15 mouse cellular contexts compared by ENCODE assay signal in genomic region chr6:65585333-65586053, GRCm38 (mm10).
DNase-seq lines count a peak whose midpoint lies in the region; ATAC-seq and TF ChIP-seq lines count a peak whose summit lies in the region.
"Had no signal": no experiment of that assay in that cellular context is flagged by ENCODE, and none has a peak within 500 bp of the region (broad histone marks: within the 10 kb centered on the region; RNA-seq: fewer than 3 reads in every experiment).

No protein-coding gene starts in this region.

- peak; percentile 16 for DNase-seq in heart, adult 8-10 months (ENCODE audit: low spot score)
- no peak for DNase-seq in heart, adult 11 months
- no peak for DNase-seq in lung, embryonic 14.5 days
- no peak for DNase-seq in lung, postnatal 14 days
- DNase-seq in heart, postnatal 0 days (ENCODE audit: low spot score): no peak
- no peak for DNase-seq in stomach, postnatal 0 days (ENCODE audit: low spot score)
- DNase-seq in hindbrain, postnatal 0 days (ENCODE audit: low spot score): no peak
- DNase-seq: cerebellum, adult 18-20 months; kidney, adult 18-20 months; thymus, postnatal 25 days had no signal

- H3K9me3 ChIP-seq in lung, embryonic 14.5 days (ENCODE audit: low read depth, low read length): no peaks in the 10 kb centered on the region
- no peaks in the 10 kb centered on the region for H3K9me3 ChIP-seq in heart, postnatal 0 days (replicated peaks; ENCODE audit: control insufficient read depth, low read length)
- no peaks in the 10 kb centered on the region for H3K9me3 ChIP-seq in stomach, postnatal 0 days (ENCODE audit: control insufficient read depth, low read length)
- no peaks in the 10 kb centered on the region for H3K9me3 ChIP-seq in hindbrain, postnatal 0 days (ENCODE audit: low read length)
- no peaks in the 10 kb centered on the region for H3K9me3 ChIP-seq in forebrain, embryonic 15.5 days
- H3K9me3 ChIP-seq: hindbrain, embryonic 12.5 days; midbrain, embryonic 15.5 days; neural tube, embryonic 13.5 days had no signal

- peak overlapping the region; percentile 73 for H3K27ac ChIP-seq in lung, embryonic 14.5 days (ENCODE audit: low read depth)
- peak overlapping the region; percentile 92 for H3K27ac ChIP-seq in heart, postnatal 0 days (ENCODE audit: low read depth)
- no peak overlapping the region for H3K27ac ChIP-seq in stomach, postnatal 0 days (replicated peaks)
- H3K27ac ChIP-seq in hindbrain, postnatal 0 days: no peak overlapping the region
- no peak overlapping the region for H3K27ac ChIP-seq in forebrain, embryonic 15.5 days (replicated peaks)
- H3K27ac ChIP-seq: gastrocnemius, adult 2 months; hindbrain, embryonic 12.5 days; midbrain, embryonic 15.5 days; neural tube, embryonic 13.5 days had no signal

- no peak overlapping the region for H3K9ac ChIP-seq in lung, embryonic 14.5 days
- no peak overlapping the region for H3K9ac ChIP-seq in heart, postnatal 0 days (replicated peaks; ENCODE audit: low read depth, low read length)
- H3K9ac ChIP-seq in stomach, postnatal 0 days (ENCODE audit: low read length): no peak overlapping the region
- no peak overlapping the region for H3K9ac ChIP-seq in hindbrain, postnatal 0 days (replicated peaks; ENCODE audit: low read length)
- H3K9ac ChIP-seq in forebrain, embryonic 15.5 days (replicated peaks): no peak overlapping the region
- H3K9ac ChIP-seq: hindbrain, embryonic 12.5 days; midbrain, embryonic 15.5 days; neural tube, embryonic 13.5 days had no signal

- H3K4me1 ChIP-seq in lung, embryonic 14.5 days (ENCODE audit: insufficient read depth): peaks cover 7% of the 10 kb centered on the region; the same call in 1 of the 2 replicates
- peaks cover 20% of the 10 kb centered on the region for H3K4me1 ChIP-seq in heart, postnatal 0 days (ENCODE audit: control insufficient read depth, insufficient read depth)
- H3K4me1 ChIP-seq in stomach, postnatal 0 days (replicated peaks; ENCODE audit: control insufficient read depth, insufficient read depth): no peaks in the 10 kb centered on the region
- no peaks in the 10 kb centered on the region for H3K4me1 ChIP-seq in hindbrain, postnatal 0 days (ENCODE audit: insufficient read depth, low read length)
- H3K4me1 ChIP-seq in forebrain, embryonic 15.5 days: peaks cover 5% of the 10 kb centered on the region; the same call in 1 of the 2 replicates
- H3K4me1 ChIP-seq: hindbrain, embryonic 12.5 days; neural tube, embryonic 13.5 days had no signal

- TF ChIP-seq CTCF in lung, embryonic 14.5 days (IDR thresholded peaks at IDR 0.05; ENCODE audit: low read depth): no peak
- no peak for TF ChIP-seq CTCF in heart, postnatal 0 days (IDR thresholded peaks at IDR 0.05; ENCODE audit: low read depth)
- TF ChIP-seq CTCF in stomach, postnatal 0 days (IDR thresholded peaks at IDR 0.05; ENCODE audit: low read depth): no peak
- TF ChIP-seq CTCF in hindbrain, postnatal 0 days (IDR thresholded peaks at IDR 0.05; ENCODE audit: low read depth): no peak

- H3K4me3 ChIP-seq in lung, embryonic 14.5 days (ENCODE audit: low read depth, low read length): no peak overlapping the region
- H3K4me3 ChIP-seq in heart, postnatal 0 days (ENCODE audit: low read depth, low read length): no peak overlapping the region
- H3K4me3 ChIP-seq in stomach, postnatal 0 days (ENCODE audit: low read depth, low read length): no peak overlapping the region
- H3K4me3 ChIP-seq in hindbrain, postnatal 0 days (ENCODE audit: low read length): no peak overlapping the region
- no peak overlapping the region for H3K4me3 ChIP-seq in forebrain, embryonic 15.5 days
- H3K4me3 ChIP-seq: gastrocnemius, adult 2 months; hindbrain, embryonic 12.5 days; midbrain, embryonic 15.5 days; neural tube, embryonic 13.5 days had no signal

- no peak for TF ChIP-seq EP300 in heart, postnatal 0 days (IDR thresholded peaks at IDR 0.05; ENCODE audit: low read depth)
- no peak for TF ChIP-seq EP300 in stomach, postnatal 0 days (optimal IDR thresholded peaks at IDR 0.05)

- 48% methylated on average over 3 of the region's 3 CpGs for WGBS in lung, embryonic 14.5 days
- 40% methylated on average over 3 of the region's 3 CpGs for WGBS in heart, postnatal 0 days
- WGBS in stomach, postnatal 0 days: 40% methylated on average over 3 of the region's 3 CpGs
- WGBS in hindbrain, postnatal 0 days: 66% methylated on average over 3 of the region's 3 CpGs
- 66% methylated on average over 3 of the region's 3 CpGs for WGBS in forebrain, embryonic 15.5 days

- H3K27me3 ChIP-seq in lung, embryonic 14.5 days (ENCODE audit: insufficient read depth, low read length): no peaks in the 10 kb centered on the region
- H3K27me3 ChIP-seq in heart, postnatal 0 days (ENCODE audit: control insufficient read depth, insufficient read depth, low read length): no peaks in the 10 kb centered on the region
- H3K27me3 ChIP-seq in stomach, postnatal 0 days (ENCODE audit: control insufficient read depth, insufficient read depth, low read length): no peaks in the 10 kb centered on the region
- H3K27me3 ChIP-seq in hindbrain, postnatal 0 days (ENCODE audit: insufficient read depth, low read length): no peaks in the 10 kb centered on the region
- no peaks in the 10 kb centered on the region for H3K27me3 ChIP-seq in forebrain, embryonic 15.5 days
- H3K27me3 ChIP-seq: hindbrain, embryonic 12.5 days; neural tube, embryonic 13.5 days had no signal

- ATAC-seq in lung, embryonic 14.5 days (ENCODE audit: insufficient read depth): no peak
- 0 out of 2 replicates have a peak, but pooled peaks have one; percentile 44 for ATAC-seq in heart, postnatal 0 days (ENCODE audit: insufficient read depth, low read depth)
- ATAC-seq in stomach, postnatal 0 days (ENCODE audit: low FRiP score, low TSS enrichment): no peak
- no peak for ATAC-seq in hindbrain, postnatal 0 days
- no peak for ATAC-seq in forebrain, embryonic 15.5 days (replicated peaks)

- 0 out of 2 replicates have a peak overlapping the region, but pooled peaks have one; percentile 10 for H3K4me2 ChIP-seq in lung, embryonic 14.5 days
- peak overlapping the region; percentile 42 for H3K4me2 ChIP-seq in heart, postnatal 0 days (ENCODE audit: low read depth, low read length)
- peak overlapping the region; percentile 6; the same call in 1 of the 2 replicates for H3K4me2 ChIP-seq in stomach, postnatal 0 days (replicated peaks; ENCODE audit: low read depth)
- no peak overlapping the region for H3K4me2 ChIP-seq in hindbrain, postnatal 0 days (ENCODE audit: low read depth, low read length)
- H3K4me2 ChIP-seq in forebrain, embryonic 15.5 days (replicated peaks): no peak overlapping the region
- H3K4me2 ChIP-seq: hindbrain, embryonic 12.5 days; midbrain, embryonic 15.5 days; neural tube, embryonic 13.5 days had no signal

- no peaks in the 10 kb centered on the region for H3K36me3 ChIP-seq in lung, embryonic 14.5 days (ENCODE audit: insufficient read depth)
- H3K36me3 ChIP-seq in heart, postnatal 0 days (replicated peaks; ENCODE audit: control insufficient read depth, insufficient read depth, low read length): no peaks in the 10 kb centered on the region
- H3K36me3 ChIP-seq in stomach, postnatal 0 days (ENCODE audit: control insufficient read depth, insufficient read depth, low read length): no peaks in the 10 kb centered on the region
- H3K36me3 ChIP-seq in hindbrain, postnatal 0 days (ENCODE audit: insufficient read depth, low read length): no peaks in the 10 kb centered on the region
- H3K36me3 ChIP-seq in forebrain, embryonic 15.5 days: no peaks in the 10 kb centered on the region
- H3K36me3 ChIP-seq: hindbrain, embryonic 12.5 days; midbrain, embryonic 15.5 days; neural tube, embryonic 13.5 days had no signal

Comparison
In these comparisons a context has a peak if more than half of its experiments do, and no peak if none do; other contexts are left out.
1. H3K27ac ChIP-seq: peak in lung, embryonic 14.5 days (single experiment) and heart, postnatal 0 days (single experiment); none in stomach, postnatal 0 days (single experiment), hindbrain, postnatal 0 days (single experiment) and forebrain, embryonic 15.5 days (single experiment).
2. H3K4me2 ChIP-seq: peak in lung, embryonic 14.5 days (single experiment), heart, postnatal 0 days (single experiment) and stomach, postnatal 0 days (single experiment); none in hindbrain, postnatal 0 days (single experiment) and forebrain, embryonic 15.5 days (single experiment).